Mouse (Mus musculus) heart, postnatal 25 days (tissue): ENCODE results near the gene Hmgb2. TPM values are rescaled to one million over a fixed set of nuclear protein-coding genes. Genes with fewer than 3 reads are reported as not detected.
"Not testable (repeated sequence)": the region's sequence is repeated elsewhere in the genome, so short reads cannot be mapped to it uniquely, and the experiment has no call there.

Experiments used
- DNase-seq: peaks from one replicate; pipeline ENCODE4 v3.0.0; 2022; ENCODE audit warnings: low spot score
- intact Hi-C: fragments of 180-260 bp; cut with DNase I; formaldehyde crosslinking; loops from one replicate; pipeline ENCODE4 v1.15.1; 2025
- total RNA-seq, 2 experiments: library from RNA; stranded (reverse); gene quantifications; 2 replicates each; pipeline ENCODE4 v1.2.3; 2021

Gene Hmgb2
- total RNA-seq, 2 experiments from 2014 or later, result 18.2 to 19.2 TPM

GRCm38 (mm10) chr8:57507556-57508063 lies 4.1 kb upstream of the Hmgb2 start:
- DNase-seq, result no peak
- intact Hi-C loops, result no loop called here

- intact Hi-C loops, result no loop called here
- DNase-seq, result no peak
Observed at GRCm38 (mm10) chr8:57508657-57509056, 3.0 kb upstream of the Hmgb2 start.

GRCm38 (mm10) chr8:57510791-57511315 lies 854 bp upstream of the Hmgb2 start:
- intact Hi-C loops, result loop anchor here (2.0 to 5.0 kb wide), 2 partner anchors 22 to 79 kb away; no protein-coding TSS in a partner anchor

DNA sequence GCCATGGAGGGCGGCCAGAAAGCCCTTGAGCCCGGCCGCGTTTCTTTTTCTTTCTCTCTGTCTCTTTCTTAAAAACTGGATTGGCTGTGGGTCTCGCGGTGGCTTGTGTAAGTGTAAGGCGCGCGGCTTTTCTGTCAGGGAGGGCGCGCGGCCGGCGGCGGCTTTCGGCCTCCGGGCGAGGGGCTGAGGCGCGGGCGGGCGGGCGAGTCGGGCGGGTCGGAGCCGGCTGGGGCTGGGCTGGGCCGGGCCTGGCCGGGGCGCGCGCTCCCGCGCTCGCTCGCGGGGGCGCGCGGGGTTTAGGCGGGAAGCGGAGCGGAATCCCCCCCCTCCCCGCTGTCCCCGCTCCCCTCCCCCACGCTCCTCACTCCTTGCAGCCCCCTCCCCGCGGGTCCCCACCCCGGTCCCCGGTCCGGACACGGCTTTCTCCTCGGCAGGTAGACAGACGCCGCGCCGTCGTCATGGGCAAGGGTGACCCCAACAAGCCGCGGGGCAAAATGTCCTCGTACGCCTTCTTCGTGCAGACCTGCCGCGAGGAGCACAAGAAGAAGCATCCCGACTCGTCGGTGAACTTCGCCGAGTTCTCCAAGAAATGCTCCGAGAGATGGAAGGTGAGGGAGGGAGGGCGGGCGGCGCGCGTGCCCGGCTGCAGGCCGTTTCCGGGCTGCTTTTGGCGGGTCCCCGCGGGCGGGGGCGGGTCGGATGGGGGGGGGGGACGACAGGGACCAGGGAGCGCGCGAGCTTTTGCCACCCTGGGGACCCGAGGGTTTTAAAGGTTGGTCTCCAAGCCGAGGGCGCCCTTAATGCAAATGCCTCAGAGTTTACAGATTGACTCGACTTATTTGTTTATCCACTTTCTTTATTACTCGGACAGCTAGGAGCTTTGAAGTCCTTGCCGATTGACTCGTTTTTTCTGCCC lies 692 bp downstream of the Hmgb2 start:
- no peak for DNase-seq
- intact Hi-C loops, result loop anchor here (2.0 to 5.0 kb wide), 2 partner anchors 16 to 80 kb away; no protein-coding TSS in a partner anchor

More at GRCm38 (mm10) chr8:57510791-57511315, 854 bp upstream of the Hmgb2 start:
- no peak for DNase-seq

GRCm38 (mm10) chr8:57513178-57513661 lies 1.5 kb downstream of the Hmgb2 start:
- intact Hi-C loops, result loop anchor here (2.0 to 5.0 kb wide), 2 partner anchors 16 to 81 kb away; no protein-coding TSS in a partner anchor
- DNase-seq, result not testable (repeated sequence)

DNA sequence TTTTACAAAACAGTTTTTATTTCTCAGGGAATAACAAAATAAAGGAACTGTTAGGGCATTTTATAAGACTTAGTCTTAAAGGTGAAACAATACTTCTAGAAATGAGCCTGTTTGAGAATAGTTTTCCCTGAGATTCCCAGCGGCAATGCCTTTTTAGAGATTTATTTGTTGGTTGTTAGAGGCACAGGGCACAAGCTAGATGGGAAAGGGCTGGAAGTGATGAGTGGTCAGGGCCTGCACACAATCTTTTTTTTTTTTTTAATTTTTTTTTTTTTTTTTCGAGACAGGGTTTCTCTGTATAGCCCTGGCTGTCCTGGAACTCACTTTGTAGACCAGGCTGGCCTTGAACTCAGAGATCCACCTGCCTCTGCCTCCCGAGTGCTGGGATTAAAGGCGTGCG lies 5.0 kb downstream of the Hmgb2 start:
- DNase-seq, intact Hi-C loops: not testable (repeated sequence)

GRCm38 (mm10) chr8:57517723-57518122 lies 6.0 kb downstream of the Hmgb2 start:
- intact Hi-C loops, result no loop called here
- no peak for DNase-seq

GRCm38 (mm10) chr8:57520186-57520786 lies 8.6 kb downstream of the Hmgb2 start:
- no peak for DNase-seq
- intact Hi-C loops, result no loop called here

- intact Hi-C loops, result loop anchor here (2.0 kb wide), 1 partner anchor 15 kb away; no protein-coding TSS in a partner anchor
- no peak for DNase-seq
Observed at GRCm38 (mm10) chr8:57528036-57528435, 16.3 kb downstream of the Hmgb2 start.

GRCm38 (mm10) chr8:57530238-57530637 lies 18.5 kb downstream of the Hmgb2 start:
- DNase-seq, result no peak
- intact Hi-C loops, result loop anchor here (2.0 to 5.0 kb wide), 4 partner anchors 43 to 848 kb away; partner anchors contain the start of gene Sap30

DNA sequence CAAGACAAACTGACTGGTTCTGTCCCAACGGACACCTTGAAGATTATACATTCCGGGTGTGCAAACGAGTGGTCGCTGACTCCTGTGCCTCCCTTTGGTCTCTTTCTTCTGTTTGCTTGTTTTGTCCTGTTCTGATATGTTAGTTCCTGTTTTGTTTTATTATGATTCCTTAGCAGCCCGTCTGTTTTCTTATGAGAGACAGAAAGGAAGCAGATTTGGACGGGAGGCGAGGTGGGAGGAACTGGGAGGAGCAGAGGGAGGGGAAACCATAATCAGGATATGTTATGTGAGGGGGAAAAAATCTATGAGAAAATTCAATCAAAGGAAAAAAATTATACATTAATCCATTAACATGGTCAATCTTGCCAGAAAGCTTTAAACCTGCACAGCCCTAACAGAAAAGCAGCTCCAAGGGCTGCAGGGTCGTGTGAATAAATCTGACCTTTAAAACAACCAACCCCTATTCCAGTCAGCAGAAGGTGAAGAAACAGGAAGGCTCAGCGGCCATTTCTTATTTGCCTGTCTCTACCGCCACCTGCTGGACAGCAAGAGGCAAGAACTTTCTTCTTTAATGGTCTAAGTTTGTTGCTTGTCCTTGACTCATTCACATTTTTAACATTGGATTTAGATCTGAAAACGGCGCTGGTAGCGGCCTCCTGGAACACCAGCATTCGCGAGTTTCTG lies 19.1 kb downstream of the Hmgb2 start:
- DNase-seq, result peak; percentile 54

DNA sequence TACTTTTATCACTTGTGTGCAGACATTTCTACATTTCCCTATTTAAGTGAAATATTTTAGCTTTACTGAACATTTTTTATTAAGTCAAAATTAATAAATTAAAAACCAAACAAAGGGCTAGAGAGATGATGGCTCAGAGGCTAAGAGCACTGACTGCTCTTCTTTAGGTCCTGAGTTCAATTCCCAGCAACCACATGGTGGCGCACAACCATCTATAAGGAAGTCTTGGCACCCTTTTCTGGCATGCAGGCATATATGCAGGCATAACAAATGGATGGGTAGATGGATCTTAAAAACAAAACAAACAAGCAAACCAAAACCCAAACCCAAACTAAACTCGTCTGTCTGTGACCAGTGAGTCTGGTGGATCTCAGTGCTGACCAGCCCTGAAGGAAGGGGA lies 20.5 kb downstream of the Hmgb2 start:
- DNase-seq, result no peak
- intact Hi-C loops, result loop anchor here (5.0 kb wide), 3 partner anchors 45 to 850 kb away; partner anchors contain the start of gene Sap30

More for the DNA sequence above, 19.1 kb downstream of the Hmgb2 start:
- intact Hi-C loops, result loop anchor here (1.0 to 5.0 kb wide), 5 partner anchors 44 to 849 kb away; partner anchors contain the start of gene Sap30

DNA sequence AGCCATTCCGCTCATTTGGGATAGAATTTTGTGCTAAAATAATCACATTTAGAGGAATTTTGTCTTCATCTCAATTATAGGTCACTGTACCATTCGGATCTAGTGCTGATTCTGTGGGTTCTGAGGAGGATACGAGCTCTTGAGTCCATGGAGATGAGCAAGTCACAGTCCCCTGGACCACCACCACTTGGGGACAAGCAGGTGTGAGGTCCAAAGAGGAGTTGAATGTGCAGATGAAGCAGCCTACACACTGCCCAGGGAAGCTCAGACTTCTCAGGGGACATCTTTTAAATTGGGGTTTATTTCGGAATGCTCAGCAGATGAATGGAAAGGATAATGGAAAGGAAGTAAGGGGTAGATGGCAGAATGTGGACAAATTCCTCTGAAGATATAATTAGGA lies 21.4 kb downstream of the Hmgb2 start:
- intact Hi-C loops, result loop anchor here (5.0 kb wide), 3 partner anchors 46 to 851 kb away; partner anchors contain the start of gene Sap30
- no peak for DNase-seq

DNA sequence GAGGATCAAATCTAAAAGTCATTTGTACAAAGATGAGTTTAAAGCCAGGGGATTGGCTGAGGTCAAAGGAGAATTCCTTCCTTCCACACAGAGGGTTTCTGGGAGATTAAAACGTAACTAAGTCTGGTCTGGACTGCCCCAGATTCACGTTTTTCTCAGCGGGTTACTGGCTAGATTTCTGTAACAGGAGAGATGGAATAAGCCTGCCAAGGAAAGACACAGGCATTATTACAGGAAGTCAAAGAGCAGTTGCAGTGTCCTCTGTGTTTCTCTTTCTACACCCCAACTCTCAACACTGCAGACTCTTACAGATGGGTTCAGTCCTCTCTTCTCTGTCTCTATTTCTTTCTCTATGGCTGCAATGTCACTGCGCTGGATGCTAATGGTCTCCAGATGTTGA lies 22.8 kb downstream of the Hmgb2 start:
- intact Hi-C loops, result loop anchor here (5.0 kb wide), 3 partner anchors 47 to 852 kb away; partner anchors contain the start of gene Sap30
- DNase-seq, result no peak

GRCm38 (mm10) chr8:57536167-57536566 lies 24.5 kb downstream of the Hmgb2 start:
- DNase-seq, result no peak
- intact Hi-C loops, result no loop called here

DNA sequence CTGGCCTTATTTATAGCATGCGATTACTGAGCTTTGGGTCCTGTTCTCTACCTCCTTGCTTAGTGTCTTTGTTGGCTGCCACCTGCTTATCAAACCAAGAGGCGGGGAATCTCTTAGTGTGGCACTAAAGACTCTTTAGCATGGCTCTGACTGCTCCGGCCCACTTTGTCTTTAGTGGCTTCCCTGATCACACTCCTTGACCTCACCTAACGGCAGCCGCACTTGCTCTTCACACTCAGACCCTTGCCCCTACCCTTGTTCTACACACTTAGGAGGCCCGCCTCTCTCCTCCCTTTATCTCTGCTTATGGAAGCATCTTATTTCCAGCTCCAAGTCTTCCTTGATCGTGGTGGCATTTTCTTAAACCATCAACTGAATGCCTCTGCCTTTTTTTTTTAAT lies 26.9 kb downstream of the Hmgb2 start:
- no peak for DNase-seq

GRCm38 (mm10) chr8:57540110-57540838 lies 28.6 kb downstream of the Hmgb2 start:
- DNase-seq, result no peak
- intact Hi-C loops, result loop anchor here (2.0 kb wide), 2 partner anchors 251 to 261 kb away; no protein-coding TSS in a partner anchor

More for the DNA sequence above, 26.9 kb downstream of the Hmgb2 start:
- intact Hi-C loops, result no loop called here

- DNase-seq, result no peak
- intact Hi-C loops, result loop anchor here (2.0 kb wide), 2 partner anchors 250 to 260 kb away; no protein-coding TSS in a partner anchor
Observed at GRCm38 (mm10) chr8:57540951-57541350, 29.2 kb downstream of the Hmgb2 start.
